Mouse (Mus musculus) embryonic facial prominence, embryonic 12.5 days (tissue): Measurements from ENCODE around the gene Rdm1. TPM values are rescaled to one million over a fixed set of nuclear protein-coding genes. Genes with fewer than 3 reads are reported as not detected.
A peak's percentile ranks its signal among the peaks of the same experiment; 100 is the strongest.
"Not testable (repeated sequence)": the region's sequence is repeated elsewhere in the genome, so short reads cannot be mapped to it uniquely, and the experiment has no call there.

Experiments used
- ATAC-seq: fragments of 200-750 bp; cut with Nextera tagmentation; 2 replicates; pipeline ENCODE4 v1.8.0; 2017; ENCODE audit not compliant: insufficient number of reproducible peaks, insufficient read depth, low FRiP score, low TSS enrichment
- H3K27ac ChIP-seq: fragments of 300-500 bp; sonication (generic); 2 replicates; pipeline ENCODE4 v1.5.1; 2016; ENCODE audit warnings: mild to moderate bottlenecking
- H3K27me3 ChIP-seq: fragments of 300-500 bp; sonication (generic); 2 replicates; pipeline ENCODE4 v1.6.1; 2016; ENCODE audit warnings: mild to moderate bottlenecking, moderate library complexity
- H3K36me3 ChIP-seq: fragments of 300-500 bp; sonication (generic); 2 replicates; pipeline ENCODE4 v1.6.1; 2016; ENCODE audit warnings: mild to moderate bottlenecking
- H3K4me1 ChIP-seq: fragments of 300-500 bp; sonication (generic); 2 replicates; pipeline ENCODE4 v1.6.1; 2016
- H3K4me2 ChIP-seq: fragments of 300-500 bp; sonication (generic); replicated peaks from 2 replicates; pipeline ENCODE4 v1.6.1; 2016; ENCODE audit warnings: mild to moderate bottlenecking, moderate library complexity
- H3K4me3 ChIP-seq: fragments of 300-500 bp; sonication (generic); 2 replicates; pipeline ENCODE4 v1.5.1; 2016; ENCODE audit warnings: mild to moderate bottlenecking
- H3K9ac ChIP-seq: fragments of 300-500 bp; sonication (generic); 2 replicates; pipeline ENCODE4 v1.6.1; 2016; ENCODE audit warnings: mild to moderate bottlenecking, moderate library complexity
- H3K9me3 ChIP-seq: fragments of 300-500 bp; sonication (generic); 2 replicates; pipeline ENCODE4 v1.6.1; 2016; ENCODE audit warnings: mild to moderate bottlenecking, moderate library complexity
- WGBS: fragments of 180-500 bp; shearing (Covaris S2); methylation state at CpG from one replicate; pipeline ENCODE4 v1.1.7; 2016; 5-methylcytosine and 5-hydroxymethylcytosine counted together
- polyA plus RNA-seq: library from polyadenylated mRNA; unstranded; fragments of >200 nt; fragmentation: Nextera tagmentation; extraction: Ambion mirVana; gene quantifications from 2 replicates; pipeline ENCODE4 v1.2.1, GENCODE M21; 2016

Rdm1 gene
- polyA plus RNA-seq, 1 experiment from 2014 or later: 44.1 TPM

DNA sequence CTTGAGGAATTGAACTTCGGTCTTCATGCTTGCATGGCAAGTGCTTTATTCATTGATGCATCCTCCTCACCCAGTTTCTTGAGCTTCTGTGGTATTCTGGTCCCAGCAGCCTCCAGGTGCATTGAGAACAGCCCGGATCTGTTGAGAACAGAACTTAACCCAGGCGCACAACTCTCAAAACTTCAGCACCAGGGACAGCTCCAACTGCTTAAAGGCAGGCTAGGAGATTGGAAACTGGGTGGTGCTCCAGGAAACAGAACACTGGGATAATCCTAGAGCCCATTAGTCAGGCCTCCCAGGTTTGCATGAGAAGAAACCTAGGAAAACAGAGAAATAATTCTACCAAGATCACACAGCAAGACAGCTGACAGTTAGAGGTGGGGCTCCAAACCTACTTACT is 24.5 kb upstream of the Rdm1 start:
- H3K36me3 ChIP-seq: no peaks in the 10 kb centered on the region
- no peak overlapping the region for H3K9ac ChIP-seq
- H3K4me2 ChIP-seq: no peak overlapping the region
- H3K4me3 ChIP-seq: no peak overlapping the region
- 15% methylated on average over 3 of the region's 3 CpGs for WGBS
- H3K27ac ChIP-seq: no peak overlapping the region
- ATAC-seq: no peak
- no peaks in the 10 kb centered on the region for H3K9me3 ChIP-seq
- H3K27me3 ChIP-seq: no peaks in the 10 kb centered on the region
- no peaks in the 10 kb centered on the region for H3K4me1 ChIP-seq

DNA sequence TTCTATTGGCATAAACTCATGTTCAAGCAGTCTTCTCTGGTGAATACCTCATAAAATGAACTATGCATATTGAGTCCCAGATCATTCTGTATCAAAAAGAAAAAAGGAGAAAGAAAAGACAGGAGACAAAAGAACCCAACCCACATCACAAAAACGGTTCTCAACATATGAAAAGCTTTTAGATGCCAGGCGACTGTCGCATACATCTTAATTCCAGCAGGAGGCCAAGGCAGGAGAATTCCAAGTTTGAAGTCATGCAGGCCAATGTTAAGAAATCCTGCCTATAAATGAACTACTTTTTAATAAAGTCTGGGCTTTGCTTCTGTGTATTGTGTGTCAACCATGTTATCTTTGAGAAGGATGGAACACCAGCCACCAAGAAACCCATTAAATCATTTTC is 22.9 kb upstream of the Rdm1 start:
- Histone ChIP-seq H3K4me2 (peak overlapping the region; percentile 41), H3K4me3 (no peak overlapping the region; the same call in 1 of the 2 replicates), H3K4me1 (no peaks in the 10 kb centered on the region), H3K36me3 (no peaks in the 10 kb centered on the region), H3K27ac (no peak overlapping the region), H3K9me3 (no peaks in the 10 kb centered on the region), H3K27me3 (no peaks in the 10 kb centered on the region), H3K9ac (no peak overlapping the region)
- WGBS: 4% methylated on average over 3 of the region's 3 CpGs
- no peak for ATAC-seq

DNA sequence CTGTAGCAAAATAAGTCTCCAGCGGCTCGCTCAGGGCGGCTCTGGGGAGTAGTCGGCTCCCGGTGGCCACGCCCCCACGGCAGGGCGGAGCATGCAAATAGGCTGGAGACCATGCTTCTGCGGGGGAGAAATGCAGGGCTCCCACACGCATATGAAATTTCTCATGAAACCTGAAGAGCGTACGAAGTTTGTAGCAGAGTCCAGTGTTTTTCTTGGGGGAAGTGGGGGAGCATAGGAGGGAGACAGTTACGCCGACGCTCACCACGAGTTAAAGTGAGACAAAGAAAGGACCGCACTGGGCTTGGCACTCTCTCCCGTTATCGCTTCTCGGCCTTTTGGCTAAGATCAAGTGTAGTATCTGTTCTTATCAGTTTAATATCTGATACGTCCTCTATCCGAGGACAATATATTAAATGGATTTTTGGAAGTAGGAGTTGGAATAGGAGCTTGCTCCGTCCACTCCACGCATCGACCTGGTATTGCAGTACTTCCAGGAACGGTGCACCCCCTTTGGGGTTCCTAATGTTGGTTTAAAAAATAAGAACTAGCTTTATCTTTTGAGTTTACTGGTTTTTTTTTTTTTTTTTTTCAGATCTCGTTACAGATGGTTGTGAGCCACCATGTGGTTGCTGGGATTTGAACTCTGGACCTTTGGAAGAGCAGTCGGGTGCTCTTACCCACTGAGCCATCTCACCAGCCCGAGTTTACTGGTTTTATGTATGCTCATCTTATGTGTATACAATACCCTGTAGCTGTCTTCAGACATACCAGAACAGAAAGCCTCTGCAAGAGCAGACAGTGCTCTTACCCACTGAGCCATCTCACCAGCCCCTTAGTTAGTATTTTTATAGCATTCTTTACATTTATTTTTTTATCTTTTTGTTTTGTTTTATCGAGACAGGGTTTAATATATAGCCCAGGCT is 22.2 kb upstream of the Rdm1 start:
- H3K27me3 ChIP-seq, H3K36me3 ChIP-seq, H3K4me1 ChIP-seq, H3K9me3 ChIP-seq: not testable (repeated sequence)
- 0 out of 2 replicates have a peak overlapping the region, but pooled peaks have one; percentile 20 for H3K9ac ChIP-seq
- ATAC-seq: peak; percentile 56; the same call in 1 of the 2 replicates
- peak overlapping the region; percentile 41 for H3K4me2 ChIP-seq
- peak overlapping the region; percentile 21; the same call in 1 of the 2 replicates for H3K4me3 ChIP-seq
- 1% methylated on average over 30 of the region's 30 CpGs for WGBS
- H3K27ac ChIP-seq: peak overlapping the region; percentile 54; the same call in 1 of the 2 replicates

DNA sequence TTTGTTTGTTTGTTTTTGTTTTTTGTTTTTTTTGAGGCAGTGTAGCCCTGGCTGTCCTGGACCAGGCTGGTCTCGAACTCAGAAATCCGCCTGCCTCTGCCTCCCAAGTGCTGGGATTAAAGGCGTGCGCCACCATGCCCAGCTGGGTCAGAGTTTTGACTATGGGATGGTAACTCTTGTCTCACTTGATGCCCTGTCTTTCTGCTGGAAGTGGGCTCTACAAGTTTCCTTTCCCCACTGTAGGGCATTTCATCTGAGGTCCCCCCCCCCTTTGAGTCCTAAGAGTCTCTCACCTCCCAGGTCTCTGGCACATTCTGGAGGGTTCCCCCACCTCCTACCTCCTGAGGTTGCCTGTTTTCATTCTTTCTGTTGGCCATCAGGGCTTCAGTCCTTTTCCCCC is 19.9 kb upstream of the Rdm1 start:
- not testable (repeated sequence) for H3K9ac ChIP-seq, H3K4me2 ChIP-seq, H3K9me3 ChIP-seq, H3K36me3 ChIP-seq, H3K4me3 ChIP-seq, H3K27me3 ChIP-seq, ATAC-seq, H3K4me1 ChIP-seq, H3K27ac ChIP-seq
- 90% methylated on average over 4 of the region's 4 CpGs for WGBS

DNA sequence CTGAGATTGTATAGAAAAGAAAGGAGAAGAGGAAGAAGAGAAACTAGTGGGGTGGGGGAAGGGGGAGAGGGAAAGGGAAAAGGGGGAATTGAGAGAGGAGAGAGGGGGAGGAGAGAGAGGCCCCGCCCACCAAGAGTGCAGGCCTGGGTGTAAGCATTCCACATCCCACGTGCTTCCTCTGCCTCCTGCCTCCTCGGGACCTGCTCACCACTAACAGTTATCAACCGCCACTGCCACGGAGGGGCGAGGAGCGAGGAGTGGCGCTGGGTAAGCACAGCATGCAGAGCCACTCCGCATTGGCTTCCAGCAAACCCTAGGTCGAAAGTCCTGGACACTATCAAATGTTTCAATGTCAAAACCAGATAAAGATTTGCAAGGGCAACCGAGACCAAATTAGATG is 16.6 kb upstream of the Rdm1 start:
- Histone ChIP-seq H3K9me3 (no peaks in the 10 kb centered on the region), H3K9ac (no peak overlapping the region), H3K4me1 (0 out of 2 replicates have a peak, but pooled peaks cover 6% of the 10 kb centered on the region), H3K27me3 (no peaks in the 10 kb centered on the region), H3K4me3 (no peak overlapping the region), H3K27ac (no peak overlapping the region), H3K36me3 (no peaks in the 10 kb centered on the region), H3K4me2 (peak overlapping the region; percentile 20)
- ATAC-seq: no peak
- WGBS: 34% methylated on average over 11 of the region's 11 CpGs

DNA sequence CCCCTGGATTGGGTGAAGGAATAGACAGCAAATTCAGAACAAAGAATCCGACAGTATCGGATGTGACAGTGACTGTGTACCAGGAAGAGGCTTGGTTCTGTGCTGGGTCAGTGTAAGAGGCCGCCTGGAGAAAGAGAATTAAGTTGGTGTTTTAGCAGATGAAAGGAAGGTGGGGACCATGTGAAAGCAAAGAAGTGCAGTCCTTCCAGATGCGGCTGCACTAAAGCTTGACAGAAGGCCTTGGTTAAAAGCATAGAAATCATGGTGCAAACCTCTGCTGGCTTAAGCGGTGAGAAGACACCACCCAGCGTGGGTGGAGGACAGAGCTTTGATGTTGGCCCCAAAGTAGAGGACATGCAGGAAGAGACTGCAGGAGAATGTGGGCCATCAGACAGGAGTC is 13.4 kb upstream of the Rdm1 start:
- no peaks in the 10 kb centered on the region for H3K27me3 ChIP-seq
- H3K4me3 ChIP-seq: no peak overlapping the region
- no peak overlapping the region for H3K4me2 ChIP-seq
- H3K4me1 ChIP-seq: peaks cover 15% of the 10 kb centered on the region
- H3K9me3 ChIP-seq: no peaks in the 10 kb centered on the region
- H3K27ac ChIP-seq: no peak overlapping the region
- ATAC-seq: no peak
- H3K9ac ChIP-seq: no peak overlapping the region
- no peaks in the 10 kb centered on the region for H3K36me3 ChIP-seq
- 77% methylated on average over 6 of the region's 6 CpGs for WGBS

DNA sequence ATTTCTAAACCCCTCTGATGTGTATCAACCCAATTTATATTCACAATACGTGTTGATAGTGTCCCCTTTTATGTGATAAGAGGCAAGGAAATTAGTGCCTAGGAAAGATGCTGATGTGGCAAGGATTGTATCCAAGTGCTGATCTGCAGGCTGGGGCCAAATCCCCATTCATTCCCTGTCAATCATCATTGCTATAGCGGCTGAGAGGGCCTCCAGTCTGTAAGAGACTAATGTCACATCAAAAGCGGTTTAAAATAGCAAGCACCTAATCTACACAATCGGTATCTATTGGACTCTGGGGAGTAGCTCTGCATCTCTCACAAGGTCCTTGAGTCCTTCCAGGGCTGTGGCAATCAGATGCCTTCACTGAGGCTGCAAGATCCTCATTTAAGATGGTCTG is 12.9 kb upstream of the Rdm1 start:
- H3K27me3 ChIP-seq: no peaks in the 10 kb centered on the region
- no peak overlapping the region for H3K9ac ChIP-seq
- 66% methylated on average over 4 of the region's 4 CpGs for WGBS

DNA sequence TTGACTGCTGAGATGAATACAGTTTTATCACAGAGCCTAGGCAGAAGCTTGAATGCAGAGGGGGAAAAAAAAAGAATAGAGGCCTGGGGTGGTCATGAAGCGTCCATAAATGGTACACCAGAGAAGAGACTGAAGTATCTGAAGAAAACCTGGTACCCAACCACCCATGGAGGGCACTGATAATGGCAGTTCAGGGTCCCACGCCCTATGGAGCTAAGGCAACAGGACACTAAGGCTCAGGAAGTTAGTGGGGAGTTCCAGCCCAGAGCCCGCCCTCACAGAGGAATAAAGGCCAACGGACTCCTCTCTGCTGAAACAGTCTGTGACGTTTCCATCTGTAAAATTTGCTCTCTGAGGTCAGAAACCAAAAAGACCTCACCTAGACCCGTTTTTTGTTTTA is 11.6 kb upstream of the Rdm1 start:
- H3K4me1 ChIP-seq: peaks cover 14% of the 10 kb centered on the region
- 79% methylated on average over 6 of the region's 6 CpGs for WGBS
- no peak overlapping the region for H3K9ac ChIP-seq
- no peak overlapping the region for H3K4me2 ChIP-seq
- no peaks in the 10 kb centered on the region for H3K36me3 ChIP-seq
- H3K27me3 ChIP-seq: no peaks in the 10 kb centered on the region
- ATAC-seq: no peak
- no peaks in the 10 kb centered on the region for H3K9me3 ChIP-seq
- H3K27ac ChIP-seq: no peak overlapping the region
- no peak overlapping the region for H3K4me3 ChIP-seq

More for the DNA sequence above, 12.9 kb upstream of the Rdm1 start:
- Histone ChIP-seq H3K36me3 (no peaks in the 10 kb centered on the region), H3K9me3 (no peaks in the 10 kb centered on the region), H3K4me2 (no peak overlapping the region), H3K4me1 (peaks cover 15% of the 10 kb centered on the region), H3K4me3 (no peak overlapping the region), H3K27ac (no peak overlapping the region)
- ATAC-seq: no peak

DNA sequence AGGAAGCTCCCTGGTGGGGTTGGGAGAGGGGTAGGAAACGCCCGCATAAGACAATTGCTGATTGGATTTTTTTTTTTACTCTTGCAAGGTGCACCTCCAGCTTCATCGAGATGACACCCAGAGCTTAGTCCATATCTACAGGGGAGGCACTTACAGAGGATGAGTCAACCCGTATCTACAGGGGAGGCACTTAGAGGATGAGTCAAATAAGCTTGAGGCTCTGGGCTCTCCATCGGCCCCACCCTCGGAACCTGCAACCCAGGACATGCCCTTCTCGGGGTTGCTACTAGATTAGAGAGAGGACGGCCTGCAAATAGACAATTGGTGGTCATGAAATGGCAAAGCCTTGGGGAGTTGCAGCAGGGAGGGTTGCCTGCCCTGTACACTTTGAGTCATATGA is 10.9 kb upstream of the Rdm1 start:
- ATAC-seq: no peak
- peaks cover 9% of the 10 kb centered on the region for H3K4me1 ChIP-seq
- no peak overlapping the region for H3K9ac ChIP-seq
- no peak overlapping the region for H3K27ac ChIP-seq
- no peak overlapping the region for H3K4me2 ChIP-seq
- no peaks in the 10 kb centered on the region for H3K9me3 ChIP-seq
- no peaks in the 10 kb centered on the region for H3K27me3 ChIP-seq
- H3K36me3 ChIP-seq: no peaks in the 10 kb centered on the region
- no peak overlapping the region for H3K4me3 ChIP-seq
- WGBS: 90% methylated on average over 8 of the region's 8 CpGs

DNA sequence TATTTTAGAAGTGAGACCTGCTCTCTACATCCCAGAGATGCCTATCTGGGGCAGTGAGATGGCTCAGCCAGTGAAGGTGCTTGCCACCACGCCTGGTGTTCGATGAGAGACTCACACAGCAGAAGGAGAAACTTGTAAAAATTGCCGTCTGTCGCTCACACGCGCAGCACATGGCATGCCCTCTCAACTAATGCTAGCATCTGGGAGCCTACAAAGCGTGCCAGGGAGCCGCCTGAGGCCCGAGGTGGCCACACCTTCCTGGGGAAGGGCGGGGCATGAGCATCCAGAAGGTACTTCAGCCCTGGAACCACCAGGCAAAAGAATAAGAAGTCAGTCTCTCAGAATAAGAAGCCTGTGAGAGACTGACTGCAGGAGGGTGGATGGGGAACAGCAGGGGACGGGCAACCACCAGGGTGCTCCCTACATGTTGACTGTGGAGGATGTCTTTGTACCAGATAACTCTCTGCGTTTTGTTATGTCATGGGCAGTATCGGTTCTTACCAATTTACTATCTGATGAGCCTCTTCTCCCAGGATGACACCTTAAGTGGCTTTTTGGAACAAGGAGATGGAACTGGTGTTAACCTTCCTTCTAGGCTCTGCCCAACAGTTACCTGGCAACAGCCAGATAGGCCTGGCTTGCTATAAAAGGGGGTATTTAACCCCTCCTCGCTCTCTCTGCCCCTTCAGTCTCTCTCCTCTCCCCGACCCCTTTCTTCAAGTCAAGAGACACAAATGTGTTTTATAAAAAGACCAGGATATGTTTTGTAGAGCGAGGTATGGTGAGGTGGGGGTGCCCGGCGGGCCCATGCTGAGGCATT is 9.8 kb upstream of the Rdm1 start:
- no peak overlapping the region for H3K9ac ChIP-seq
- WGBS: 21% methylated on average over 18 of the region's 18 CpGs
- H3K27ac ChIP-seq: no peak overlapping the region
- peaks cover 9% of the 10 kb centered on the region for H3K4me1 ChIP-seq
- no peak overlapping the region for H3K4me3 ChIP-seq
- H3K36me3 ChIP-seq: no peaks in the 10 kb centered on the region
- H3K4me2 ChIP-seq: peak overlapping the region; percentile 34
- no peaks in the 10 kb centered on the region for H3K27me3 ChIP-seq
- ATAC-seq: 0 out of 2 replicates have a peak, but pooled peaks have one; percentile 49
- no peaks in the 10 kb centered on the region for H3K9me3 ChIP-seq

DNA sequence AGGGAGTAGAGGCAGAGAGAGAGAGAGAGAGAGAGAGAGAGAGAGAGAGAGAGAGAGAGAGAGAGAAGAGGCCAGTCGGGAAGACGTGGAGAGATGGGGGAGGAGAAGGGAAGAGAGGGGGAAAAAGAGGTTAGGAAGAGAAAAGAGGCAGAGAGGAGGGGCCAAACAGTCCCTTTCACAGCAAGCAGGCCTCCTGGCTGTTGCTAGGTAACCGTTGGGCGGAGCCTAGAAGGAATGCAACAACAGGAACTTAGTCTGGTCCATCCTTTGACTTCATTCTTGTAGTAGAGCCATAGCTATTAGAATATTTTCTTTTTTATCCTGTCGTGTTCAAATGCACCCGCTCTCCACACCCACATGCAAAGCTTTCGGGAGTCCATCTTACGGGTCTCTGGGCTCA is 9.1 kb upstream of the Rdm1 start:
- H3K4me3 ChIP-seq: 0 out of 2 replicates have a peak overlapping the region, but pooled peaks have one; percentile 3
- 7% methylated on average over 8 of the region's 8 CpGs for WGBS
- no peaks in the 10 kb centered on the region for H3K9me3 ChIP-seq
- peaks cover 9% of the 10 kb centered on the region for H3K4me1 ChIP-seq
- peak overlapping the region; percentile 34 for H3K4me2 ChIP-seq
- no peak for ATAC-seq
- no peaks in the 10 kb centered on the region for H3K27me3 ChIP-seq
- H3K36me3 ChIP-seq: no peaks in the 10 kb centered on the region
- H3K9ac ChIP-seq: no peak overlapping the region
- no peak overlapping the region for H3K27ac ChIP-seq

DNA sequence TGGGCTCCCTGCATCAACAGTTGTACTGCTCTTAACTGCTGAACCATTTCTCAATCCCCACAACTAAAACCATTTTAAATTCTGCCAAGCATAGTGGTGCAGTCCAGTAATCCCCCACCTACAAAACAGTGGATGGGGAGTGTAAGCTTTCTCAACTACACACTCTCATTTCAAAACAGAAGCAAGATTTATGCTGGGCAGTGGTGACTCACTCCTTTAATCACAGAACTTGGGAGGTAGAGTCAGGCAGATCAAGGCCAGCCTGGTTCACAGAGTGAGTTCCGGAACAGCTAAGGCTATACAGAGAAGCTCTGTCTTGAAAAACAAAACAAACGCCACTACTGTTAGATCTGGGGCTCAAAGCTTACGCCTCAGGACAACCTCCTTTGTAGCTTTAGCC is 8.4 kb upstream of the Rdm1 start:
- Histone ChIP-seq H3K4me1 (peaks cover 9% of the 10 kb centered on the region), H3K27me3 (no peaks in the 10 kb centered on the region), H3K4me2 (no peak overlapping the region), H3K27ac (no peak overlapping the region), H3K9ac (no peak overlapping the region), H3K36me3 (no peaks in the 10 kb centered on the region), H3K9me3 (no peaks in the 10 kb centered on the region), H3K4me3 (no peak overlapping the region)
- 76% methylated on average over 3 of the region's 3 CpGs for WGBS
- no peak for ATAC-seq
